Mouse (Mus musculus) cerebellum, adult 2 months (tissue): ENCODE results near the gene 1700017D01Rik. TPM values are rescaled to one million over a fixed set of nuclear protein-coding genes. Genes with fewer than 3 reads are reported as not detected.

Experiments used
- DNase-seq, 2 experiments: peaks; one replicate each; pipeline ENCODE4 v3.0.0; 2021
- H3K27ac ChIP-seq: fragments of 200-500 bp; 2 replicates; pipeline ENCODE4 v1.5.1; 2012; ENCODE audit warnings: low read length, control low read depth, inconsistent platforms; ENCODE audit not compliant: insufficient read depth
- H3K27me3 ChIP-seq: fragments of 200-500 bp; 2 replicates; pipeline ENCODE4 v1.6.1; 2012; ENCODE audit warnings: inconsistent platforms, mild to moderate bottlenecking, low read length, moderate library complexity; ENCODE audit not compliant: control insufficient read depth, insufficient read depth
- H3K4me1 ChIP-seq: fragments of 200-500 bp; 2 replicates; pipeline ENCODE4 v1.6.1; 2011; ENCODE audit warnings: low read length; ENCODE audit not compliant: control insufficient read depth, insufficient read depth
- H3K4me3 ChIP-seq: fragments of 200-500 bp; replicated peaks from 2 replicates; pipeline ENCODE3; 2011; ENCODE audit warnings: mild to moderate bottlenecking, low read depth, low read length, control low read depth; ENCODE audit not compliant: insufficient read depth
- CTCF ChIP-seq: fragments of 200-500 bp; IDR thresholded peaks from 2 replicates; pipeline ENCODE4 v1.5.1; 2011; ENCODE audit warnings: low read depth, mild to moderate bottlenecking, control low read depth, low read length, moderate library complexity, borderline replicate concordance; ENCODE audit not compliant: insufficient read depth
- POLR2A ChIP-seq: fragments of 200-500 bp; IDR thresholded peaks from 2 replicates; pipeline ENCODE4 v1.6.1; 2011; ENCODE audit warnings: low read length, control low read depth, borderline replicate concordance; ENCODE audit not compliant: insufficient read depth
- whole genome bisulfite sequencing: fragments of 180-500 bp; shearing (Covaris S2); methylation state at CpG from one replicate; pipeline ENCODE4 v1.1.7; 2018; 5-methylcytosine and 5-hydroxymethylcytosine counted together
- polyA plus RNA-seq: library from polyadenylated mRNA; depleted of rRNA; stranded (reverse); fragments of >200 nt; gene quantifications from 2 replicates; pipeline ENCODE4 v1.2.3, GENCODE M21; 2012; rRNA removed

Gene 1700017D01Rik
- polyA plus RNA-seq, 1 experiment: not detected

- 48% methylated on average over 3 of the region's 3 CpGs for WGBS
Measured at GRCm38 (mm10) chr19:11053277-11053676, 77.4 kb downstream of the 1700017D01Rik start.

GRCm38 (mm10) chr19:11052877-11053276 lies 77.8 kb downstream of the 1700017D01Rik start:
- WGBS: 76% methylated on average over 5 of the region's 5 CpGs
- TF ChIP-seq POLR2A (no peak), CTCF (no peak)
- Histone ChIP-seq H3K27me3 (no peaks in the 10 kb centered on the region; the same call in 1 of the 2 replicates), H3K4me1 (no peaks in the 10 kb centered on the region), H3K4me3 (no peak overlapping the region), H3K27ac (no peak overlapping the region)
- no peak for DNase-seq

More at GRCm38 (mm10) chr19:11053277-11053676, 77.4 kb downstream of the 1700017D01Rik start:
- no peak for DNase-seq
- Histone ChIP-seq H3K27ac (no peak overlapping the region), H3K27me3 (no peaks in the 10 kb centered on the region; the same call in 1 of the 2 replicates), H3K4me3 (no peak overlapping the region), H3K4me1 (no peaks in the 10 kb centered on the region)
- TF ChIP-seq CTCF: no peak
- TF ChIP-seq POLR2A: no peak

- no peaks in the 10 kb centered on the region; the same call in 1 of the 2 replicates for H3K27me3 ChIP-seq
- no peak for TF ChIP-seq POLR2A
- no peak for TF ChIP-seq CTCF
- 79% methylated on average over 2 of the region's 2 CpGs for WGBS
- H3K4me1 ChIP-seq: no peaks in the 10 kb centered on the region
- no peak overlapping the region for H3K4me3 ChIP-seq
- no peak overlapping the region for H3K27ac ChIP-seq
- DNase-seq: no peak
Measured at GRCm38 (mm10) chr19:11050286-11050685, 80.4 kb downstream of the 1700017D01Rik start.

DNA sequence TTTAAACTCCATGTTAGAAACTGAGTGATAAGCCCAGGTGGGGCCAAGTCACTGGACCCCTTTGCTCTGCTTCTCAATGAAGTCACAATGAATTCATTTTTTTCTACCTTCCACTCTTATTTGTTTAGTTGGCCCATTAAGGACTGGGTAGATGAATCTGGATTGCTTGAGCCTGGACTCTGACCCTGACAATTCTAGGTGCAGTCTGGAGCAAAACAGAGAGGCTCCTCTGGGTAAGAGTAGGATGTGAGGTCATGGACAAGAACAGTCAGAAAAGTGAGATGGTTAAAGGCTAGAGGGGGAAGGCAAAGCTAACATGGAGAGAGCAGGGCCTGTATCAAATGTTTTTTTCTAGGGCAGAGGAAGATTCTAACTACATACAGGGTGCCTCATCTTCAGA lies 81.2 kb downstream of the 1700017D01Rik start:
- TF ChIP-seq POLR2A (no peak), CTCF (no peak)
- H3K27me3 ChIP-seq: no peaks in the 10 kb centered on the region; the same call in 1 of the 2 replicates
- no peak overlapping the region for H3K27ac ChIP-seq
- no peak for DNase-seq
- no peak overlapping the region for H3K4me3 ChIP-seq
- no peaks in the 10 kb centered on the region for H3K4me1 ChIP-seq

- no peak for DNase-seq
- Histone ChIP-seq H3K27ac (no peak overlapping the region), H3K27me3 (no peaks in the 10 kb centered on the region; the same call in 1 of the 2 replicates), H3K4me3 (no peak overlapping the region), H3K4me1 (no peaks in the 10 kb centered on the region)
- WGBS: 75% methylated on average over 1 of the region's 1 CpGs
- TF ChIP-seq POLR2A: no peak
- TF ChIP-seq CTCF: no peak
Measured at GRCm38 (mm10) chr19:11048503-11048902, 82.2 kb downstream of the 1700017D01Rik start.

DNA sequence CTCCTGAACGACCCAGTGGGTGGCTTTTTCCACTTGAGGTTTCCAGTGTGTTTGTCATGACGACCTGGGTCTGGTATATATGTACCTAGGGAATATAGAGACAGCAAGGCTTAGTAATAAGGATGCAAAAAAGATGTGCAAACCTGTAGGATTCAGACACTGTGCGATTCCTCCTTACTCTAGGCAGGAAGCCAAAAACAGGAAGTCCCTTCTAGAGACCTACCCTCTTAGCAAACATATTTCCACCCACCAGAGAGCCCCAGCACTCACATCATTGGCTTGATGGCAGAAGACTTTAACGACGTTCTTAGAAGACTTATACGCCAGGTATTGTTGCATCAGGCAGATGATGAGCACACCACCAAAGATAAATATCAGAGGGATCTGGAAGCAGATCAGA lies 82.7 kb downstream of the 1700017D01Rik start:
- H3K4me3 ChIP-seq: no peak overlapping the region
- 75% methylated on average over 6 of the region's 6 CpGs for whole genome bisulfite sequencing
- H3K27ac ChIP-seq: no peak overlapping the region
- no peak for DNase-seq
- no peaks in the 10 kb centered on the region; the same call in 1 of the 2 replicates for H3K27me3 ChIP-seq
- TF ChIP-seq POLR2A (no peak), CTCF (no peak)
- H3K4me1 ChIP-seq: no peaks in the 10 kb centered on the region

Other genes with a start within 250 kb of the 1700017D01Rik start
- gene Tmem109, start 248.9 kb downstream of the 1700017D01Rik start, polyA plus RNA-seq: 109 and 115 TPM in 2 replicates
- gene Prpf19, start 235.6 kb downstream of the 1700017D01Rik start, polyA plus RNA-seq: 278 and 288 TPM in 2 replicates
- gene Zp1, start 210.2 kb downstream of the 1700017D01Rik start, polyA plus RNA-seq: 0.05 TPM in 1 of 2 replicates, not detected in the other
- 0.06 and 0.10 TPM in 2 replicates for gene Ptgdr2, start 193.7 kb downstream of the 1700017D01Rik start, polyA plus RNA-seq
- gene Ccdc86, start 181.6 kb downstream of the 1700017D01Rik start, polyA plus RNA-seq: 4.9 and 5.3 TPM in 2 replicates
- not detected in 2 replicates for gene Ms4a10, start 156.2 kb downstream of the 1700017D01Rik start, polyA plus RNA-seq
- 0.05 and 0.08 TPM in 2 replicates for gene Ms4a15, start 137.6 kb downstream of the 1700017D01Rik start, polyA plus RNA-seq
- not detected in 2 replicates for gene Ms4a18, start 112.8 kb downstream of the 1700017D01Rik start, polyA plus RNA-seq
- not detected in 2 replicates for gene Ms4a8a, start 49.8 kb downstream of the 1700017D01Rik start, polyA plus RNA-seq
- gene 1700025F22Rik, start 34.4 kb upstream of the 1700017D01Rik start, polyA plus RNA-seq: not detected in 2 replicates
- not detected in 2 replicates for gene Ms4a13, start 65.9 kb upstream of the 1700017D01Rik start, polyA plus RNA-seq
- not detected in 2 replicates for gene Ms4a12, start 101.6 kb upstream of the 1700017D01Rik start, polyA plus RNA-seq
- gene Ms4a1, start 135.4 kb upstream of the 1700017D01Rik start, polyA plus RNA-seq: 0.05 and 0.10 TPM in 2 replicates
- gene Ms4a5, start 153.0 kb upstream of the 1700017D01Rik start, polyA plus RNA-seq: not detected in 2 replicates
- gene Ms4a14, start 183.6 kb upstream of the 1700017D01Rik start, polyA plus RNA-seq: 0.07 and 0.13 TPM in 2 replicates
- gene Ms4a7, start 205.3 kb upstream of the 1700017D01Rik start, polyA plus RNA-seq: 0.33 and 0.71 TPM in 2 replicates
- 0.14 and 0.31 TPM in 2 replicates for gene Ms4a4a, start 244.6 kb upstream of the 1700017D01Rik start, polyA plus RNA-seq